Mouse (Mus musculus) MEL (cell line): ENCODE measurements around the gene a. TPM values are rescaled to one million over a fixed set of nuclear protein-coding genes. Genes with fewer than 3 reads are reported as not detected.

Experiments
- DNase-seq: peaks from one replicate; pipeline ENCODE4 v3.0.0; 2011; ENCODE audit warnings: low read depth, low spot score
- H3K27ac ChIP-seq: 2 replicates; pipeline ENCODE4 v1.5.1; 2012; ENCODE audit warnings: low read depth, mild to moderate bottlenecking, control low read depth, low read length, moderate library complexity; ENCODE audit not compliant: control insufficient read depth
- H3K27me3 ChIP-seq, 2 experiments: fragments of 150-350 bp in 1 of 2; sonication (generic) in 1 of 2; 2 replicates each; pipeline ENCODE4 v1.6.1; 2012; ENCODE audit warnings: low read length in 2 of 2, mild to moderate bottlenecking in 2 of 2, improper control_type of control experiment in 1 of 2, moderate library complexity in 1 of 2; ENCODE audit not compliant: insufficient read depth in 2 of 2, control insufficient read depth in 1 of 2
- H3K36me3 ChIP-seq, 2 experiments: 2 replicates each; pipeline ENCODE4 v1.6.1; 2012 to 2014; ENCODE audit warnings: low read length in 2 of 2, improper control_type of control experiment in 1 of 2, inconsistent platforms in 1 of 2, mild to moderate bottlenecking in 1 of 2; ENCODE audit not compliant: insufficient read depth in 2 of 2, control insufficient read depth in 1 of 2
- H3K4me1 ChIP-seq, 2 experiments: fragments of 150-350 bp in 1 of 2; sonication (generic) in 1 of 2; 2 replicates each; pipeline ENCODE4 v1.6.1; 2012; ENCODE audit warnings: low read length in 2 of 2, improper control_type of control experiment in 1 of 2, mild to moderate bottlenecking in 1 of 2; ENCODE audit not compliant: insufficient read depth in 2 of 2, control insufficient read depth in 1 of 2
- H3K4me3 ChIP-seq, 2 experiments: fragments of 150-350 bp in 1 of 2; sonication (generic) in 1 of 2; 2 replicates each; pipeline ENCODE4 v1.5.1; 2012; ENCODE audit warnings: low read depth in 2 of 2, low read length in 2 of 2, mild to moderate bottlenecking in 2 of 2, moderate library complexity in 2 of 2, control low read depth in 1 of 2, improper control_type of control experiment in 1 of 2; ENCODE audit not compliant: control insufficient read depth in 1 of 2, insufficient read depth in 1 of 2
- H3K79me2 ChIP-seq: 2 replicates; pipeline ENCODE4 v1.6.1; 2012; ENCODE audit warnings: mild to moderate bottlenecking, low read length, moderate library complexity; ENCODE audit not compliant: control insufficient read depth, poor library complexity, insufficient read depth
- H3K9ac ChIP-seq: 2 replicates; pipeline ENCODE4 v1.6.1; 2012; ENCODE audit warnings: low read depth, mild to moderate bottlenecking, control low read depth, low read length, moderate library complexity; ENCODE audit not compliant: control insufficient read depth, poor library complexity, severe bottlenecking
- H3K9me3 ChIP-seq: fragments of 150-350 bp; sonication (generic); replicated peaks from 2 replicates; pipeline ENCODE4 v1.6.1; 2012; ENCODE audit warnings: mild to moderate bottlenecking, low read length, improper control_type of control experiment, moderate library complexity; ENCODE audit not compliant: insufficient read depth
- CHD1 ChIP-seq: IDR thresholded peaks from 2 replicates; pipeline ENCODE4 v1.6.1; 2012; ENCODE audit warnings: low read depth, mild to moderate bottlenecking, inconsistent platforms, low read length, improper control_type of control experiment
- CHD2 ChIP-seq: IDR thresholded peaks from 2 replicates; pipeline ENCODE4 v1.6.1; 2011; ENCODE audit warnings: low read length, improper control_type of control experiment
- E2F4 ChIP-seq: IDR thresholded peaks from 2 replicates; pipeline ENCODE4 v1.6.1; 2011; ENCODE audit warnings: low read depth, low read length, improper control_type of control experiment, borderline replicate concordance
- EP300 ChIP-seq, 2 experiments: IDR thresholded peaks; 2 replicates each; pipeline ENCODE4 v1.6.1; 2011; ENCODE audit warnings: improper control_type of control experiment in 2 of 2, low read length in 2 of 2, low read depth in 1 of 2, mild to moderate bottlenecking in 1 of 2
- ETS1 ChIP-seq: IDR thresholded peaks from 2 replicates; pipeline ENCODE4 v1.6.1; 2012; ENCODE audit warnings: low read depth, mild to moderate bottlenecking, inconsistent platforms, low read length, improper control_type of control experiment, moderate library complexity
- GATA1 ChIP-seq: IDR thresholded peaks from 2 replicates; pipeline ENCODE4 v1.6.1; 2011; ENCODE audit warnings: low read depth, low read length, improper control_type of control experiment
- HCFC1 ChIP-seq: IDR thresholded peaks from 2 replicates; pipeline ENCODE4 v1.6.1; 2012; ENCODE audit warnings: low read depth, mild to moderate bottlenecking, inconsistent platforms, low read length, improper control_type of control experiment, moderate library complexity
- KAT2A ChIP-seq: conservative IDR thresholded peaks from 2 replicates; pipeline ENCODE4 v1.6.1; 2012; ENCODE audit warnings: low read depth, low read length, improper control_type of control experiment, inconsistent platforms
- MAX ChIP-seq: IDR thresholded peaks from 2 replicates; pipeline ENCODE4 v1.6.1; 2011; ENCODE audit warnings: low read length, improper control_type of control experiment
- MXI1 ChIP-seq: IDR thresholded peaks from 2 replicates; pipeline ENCODE4 v1.6.1; 2011; ENCODE audit warnings: mild to moderate bottlenecking, low read depth, low read length, improper control_type of control experiment
- MYB ChIP-seq: IDR thresholded peaks from 2 replicates; pipeline ENCODE4 v1.6.1; 2011; ENCODE audit warnings: mild to moderate bottlenecking, low read depth, low read length, improper control_type of control experiment
- NRF1 ChIP-seq: IDR thresholded peaks from 2 replicates; pipeline ENCODE4 v1.6.1; 2014; ENCODE audit warnings: low read depth, mild to moderate bottlenecking, inconsistent platforms, low read length, improper control_type of control experiment, moderate library complexity; ENCODE audit not compliant: poor library complexity, insufficient read depth, severe bottlenecking
- RCOR1 ChIP-seq: IDR thresholded peaks from 2 replicates; pipeline ENCODE4 v1.6.1; 2012; ENCODE audit warnings: low read depth, mild to moderate bottlenecking, inconsistent platforms, low read length, improper control_type of control experiment
- TAL1 ChIP-seq: IDR thresholded peaks from 2 replicates; pipeline ENCODE4 v1.6.1; 2012; ENCODE audit warnings: mild to moderate bottlenecking, inconsistent platforms, low read length, moderate library complexity, mixed read lengths
- USF1 ChIP-seq: IDR thresholded peaks from 2 replicates; pipeline ENCODE4 v1.6.1; 2014; ENCODE audit warnings: low read depth, mild to moderate bottlenecking, inconsistent platforms, low read length, improper control_type of control experiment, moderate library complexity
- ZC3H11A ChIP-seq: IDR thresholded peaks from 2 replicates; pipeline ENCODE4 v1.6.1; 2012; ENCODE audit warnings: low read depth, mild to moderate bottlenecking, inconsistent platforms, low read length, improper control_type of control experiment
- ZKSCAN1 ChIP-seq: IDR thresholded peaks from 2 replicates; pipeline ENCODE4 v1.6.1; 2012; ENCODE audit warnings: low read depth, mild to moderate bottlenecking, inconsistent platforms, low read length, improper control_type of control experiment, moderate library complexity
- ZMIZ1 ChIP-seq: IDR thresholded peaks from 2 replicates; pipeline ENCODE4 v1.6.1; 2012; ENCODE audit warnings: low read depth, mild to moderate bottlenecking, inconsistent platforms, low read length, improper control_type of control experiment, moderate library complexity
- polyA plus RNA-seq, 2 experiments: library from polyadenylated mRNA; stranded (reverse) in 1 of 2; unstranded in 1 of 2; fragments of >175 nt in 1 of 2; fragments of >200 nt in 1 of 2; gene quantifications; 2 replicates each; pipeline versions ENCODE4 v1.2.1 to v1.2.4; 2012; ENCODE audit warnings: low replicate concordance in 2 of 2, low read depth in 1 of 2; ENCODE audit not compliant: insufficient read length in 2 of 2, insufficient read depth in 1 of 2, missing spikeins in 1 of 2
- total RNA-seq: library from RNA; depleted of rRNA; stranded (reverse); fragments of 300-350 nt; gene quantifications from 2 replicates; pipeline ENCODE4 v1.2.3, GENCODE M21; 2012

Gene a
- total and polyA plus RNA-seq, 3 experiments = not detected

- Histone ChIP-seq H3K4me1 (peaks cover 3 to 8% of the 10 kb centered on the region in 2 experiments), H3K27ac (no peak overlapping the region), H3K36me3 (peaks cover 0 to 4% of the 10 kb centered on the region in 2 experiments; a peak in 2 of 4 replicates), H3K9me3 (no peaks in the 10 kb centered on the region), H3K27me3 (no peaks in the 10 kb centered on the region), H3K4me3 (no peak overlapping the region), H3K9ac (no peak overlapping the region), H3K79me2 (no peaks in the 10 kb centered on the region)
- no peak for TF ChIP-seq ETS1
- no peak for TF ChIP-seq MAX
- TF ChIP-seq CHD1 = no peak
- DNase-seq = no peak
Measured at GRCm38 (mm10) chr2:155080179-155080530, 289.0 kb downstream of the a start.

DNA sequence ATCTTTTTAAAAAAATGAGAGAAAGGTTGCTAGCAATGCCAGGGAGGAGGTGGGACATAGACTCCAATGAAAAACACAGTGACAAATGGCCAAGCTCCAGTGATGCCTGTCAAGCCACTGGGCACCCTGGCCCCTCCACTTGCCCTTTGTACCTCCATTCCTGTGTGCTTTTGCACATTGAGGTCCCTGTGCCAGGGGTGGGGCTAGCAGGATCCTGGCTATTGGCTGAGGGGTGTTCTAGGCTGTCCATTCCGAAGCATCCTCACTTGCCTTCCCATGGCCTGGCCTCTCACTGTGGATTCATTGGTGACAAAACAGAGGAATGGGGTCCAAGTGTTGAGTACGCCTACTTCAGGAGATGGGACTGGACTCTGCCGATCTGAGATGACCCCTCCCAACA lies 289.9 kb downstream of the a start:
- H3K27me3 ChIP-seq = no peaks in the 10 kb centered on the region
- peaks cover 3 to 4% of the 10 kb centered on the region in 2 experiments; a peak in 3 of 4 replicates for H3K4me1 ChIP-seq
- H3K27ac ChIP-seq = no peak overlapping the region
- H3K79me2 ChIP-seq = no peaks in the 10 kb centered on the region
- H3K9ac ChIP-seq = no peak overlapping the region
- H3K4me3 ChIP-seq = no peak overlapping the region
- H3K9me3 ChIP-seq = no peaks in the 10 kb centered on the region
- no peak for TF ChIP-seq KAT2A
- TF ChIP-seq MAX = no peak
- TF ChIP-seq CHD2 = no peak
- TF ChIP-seq EP300 (IDR thresholded peaks at IDR 0.05; ENCODE audit: low read depth in 1 of 2, low read length in 2 of 2) = no peak
- TF ChIP-seq CHD1 = no peak
- no peak for TF ChIP-seq NRF1
- TF ChIP-seq USF1 = no peak
- TF ChIP-seq GATA1 = no peak
- TF ChIP-seq ZC3H11A = no peak
- no peak for TF ChIP-seq E2F4
- TF ChIP-seq HCFC1 = no peak
- TF ChIP-seq RCOR1 = no peak
- no peak for TF ChIP-seq TAL1
- no peak for TF ChIP-seq ZMIZ1
- TF ChIP-seq ZKSCAN1 = no peak
- no peak for TF ChIP-seq MXI1
- TF ChIP-seq ETS1 = no peak
- no peak for TF ChIP-seq MYB
- DNase-seq = no peak
- H3K36me3 ChIP-seq = peaks cover 0 to 3% of the 10 kb centered on the region in 2 experiments; a peak in 2 of 4 replicates
